Mouse (Mus musculus) liver, adult 2 months (tissue): ENCODE measurements around the gene Rpusd1. TPM values are rescaled to one million over a fixed set of nuclear protein-coding genes. Genes with fewer than 3 reads are reported as not detected.

ENCODE experiments used
- DNase-seq: peaks from one replicate; pipeline ENCODE4 v3.0.0-alpha.2; 2011; ENCODE audit warnings: low read depth, low spot score; ENCODE audit errors: extremely low read depth
- H3K27ac ChIP-seq: fragments of 200-500 bp; replicated peaks from 2 replicates; pipeline ENCODE4 v1.5.1; 2012; ENCODE audit warnings: low read depth, mild to moderate bottlenecking, control low read depth, inconsistent platforms, low read length; ENCODE audit not compliant: insufficient read depth
- H3K27me3 ChIP-seq: fragments of 200-500 bp; 2 replicates; pipeline ENCODE4 v1.6.1; 2012; ENCODE audit warnings: mild to moderate bottlenecking, moderate library complexity, low read length, inconsistent platforms; ENCODE audit not compliant: control insufficient read depth, insufficient read depth
- H3K36me3 ChIP-seq: fragments of 200-500 bp; 2 replicates; pipeline ENCODE4 v1.6.1; 2012; ENCODE audit warnings: low read length, inconsistent platforms; ENCODE audit not compliant: control insufficient read depth, insufficient read depth
- H3K4me1 ChIP-seq: fragments of 200-500 bp; 2 replicates; pipeline ENCODE4 v1.6.1; 2011; ENCODE audit warnings: low read length; ENCODE audit not compliant: control insufficient read depth, insufficient read depth
- H3K4me3 ChIP-seq: fragments of 200-500 bp; 2 replicates; pipeline ENCODE4 v1.5.1; 2011; ENCODE audit warnings: low read depth, mild to moderate bottlenecking, control low read depth, low read length, moderate library complexity; ENCODE audit not compliant: insufficient read depth
- H3K79me2 ChIP-seq: fragments of 200-500 bp; 2 replicates; pipeline ENCODE4 v1.6.1; 2012; ENCODE audit warnings: inconsistent platforms, mild to moderate bottlenecking, low read length, moderate library complexity; ENCODE audit not compliant: control insufficient read depth, insufficient read depth
- H3K9ac ChIP-seq: fragments of 200-500 bp; 2 replicates; pipeline ENCODE4 v1.6.1; 2012; ENCODE audit warnings: low read depth, mild to moderate bottlenecking, control low read depth, inconsistent platforms, low read length
- CTCF ChIP-seq: fragments of 200-500 bp; IDR thresholded peaks from 2 replicates; pipeline ENCODE4 v1.5.1; 2011; ENCODE audit warnings: low read depth, low read length, control low read depth
- POLR2A ChIP-seq: fragments of 200-500 bp; IDR thresholded peaks from 2 replicates; pipeline ENCODE4 v1.6.1; 2011; ENCODE audit warnings: low read length, control low read depth; ENCODE audit not compliant: insufficient read depth; ENCODE audit errors: extremely low read depth
- WGBS: fragments of 180-500 bp; shearing (Covaris S2); methylation state at CpG from one replicate; pipeline ENCODE4 v1.1.7; 2018; 5-methylcytosine and 5-hydroxymethylcytosine counted together
- polyA plus RNA-seq: library from polyadenylated mRNA; depleted of rRNA; stranded (reverse); fragments of >200 nt; gene quantifications from 2 replicates; pipeline ENCODE4 v1.2.3, GENCODE M21; 2012; rRNA removed
- total RNA-seq: library from RNA; depleted of rRNA; stranded (reverse); fragments of >200 nt; gene quantifications from 2 replicates; pipeline ENCODE4 v1.2.3, GENCODE M21; 2014; rRNA removed

Rpusd1 gene
- total and polyA plus RNA-seq, 2 experiments, result 1.0 to 9.0 TPM

DNA sequence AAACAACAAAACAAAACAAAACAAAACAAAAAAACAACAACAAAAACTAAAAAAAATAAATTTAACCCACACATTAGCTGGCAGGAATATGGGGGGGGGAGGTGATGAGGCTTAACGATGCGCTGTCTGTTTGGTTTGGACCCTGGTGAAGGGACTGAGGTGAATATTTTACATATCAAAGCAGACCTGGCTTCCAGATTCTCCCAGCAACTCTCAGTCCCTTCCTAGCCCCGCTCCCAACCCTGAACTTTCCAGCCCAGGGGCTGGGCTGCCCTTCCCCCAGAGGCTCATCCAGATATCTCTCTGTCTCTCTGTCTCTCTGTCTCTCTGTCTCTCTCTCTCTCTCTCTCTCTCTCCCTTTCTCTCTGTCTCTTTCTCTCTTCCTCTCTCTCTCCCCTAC, 35.1 kb downstream of the Rpusd1 start:
- H3K79me2 ChIP-seq, result no peaks in the 10 kb centered on the region
- no peak for TF ChIP-seq CTCF
- no peak for TF ChIP-seq POLR2A
- no peaks in the 10 kb centered on the region for H3K27me3 ChIP-seq
- no peak overlapping the region for H3K9ac ChIP-seq
- 43% methylated on average over 3 of the region's 3 CpGs for WGBS
- no peaks in the 10 kb centered on the region for H3K4me1 ChIP-seq
- DNase-seq, result no peak
- no peaks in the 10 kb centered on the region for H3K36me3 ChIP-seq
- no peak overlapping the region for H3K27ac ChIP-seq
- H3K4me3 ChIP-seq, result no peak overlapping the region

DNA sequence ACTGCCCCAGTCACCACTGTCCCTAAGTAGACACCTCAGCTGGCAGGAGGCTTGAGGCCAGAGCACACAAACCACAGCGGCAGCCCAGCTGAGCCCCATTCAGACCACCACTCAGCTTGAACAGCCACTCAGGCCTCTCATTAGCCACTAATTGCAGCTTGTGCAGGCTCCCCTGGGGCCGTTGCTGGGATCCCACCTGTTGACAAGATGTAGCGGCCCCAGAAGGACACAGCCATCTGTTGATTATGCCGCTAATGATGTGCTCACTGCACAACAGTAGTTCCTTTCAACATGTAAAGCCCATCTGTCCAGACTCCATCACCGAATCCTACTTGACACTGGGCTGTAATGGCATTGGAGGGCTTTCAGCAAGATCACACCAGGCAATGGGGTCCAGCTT, 38.4 kb downstream of the Rpusd1 start:
- Histone ChIP-seq H3K36me3 (no peaks in the 10 kb centered on the region), H3K4me1 (no peaks in the 10 kb centered on the region), H3K27me3 (no peaks in the 10 kb centered on the region), H3K4me3 (no peak overlapping the region), H3K9ac (no peak overlapping the region), H3K27ac (no peak overlapping the region), H3K79me2 (no peaks in the 10 kb centered on the region)
- no peak for DNase-seq
- TF ChIP-seq CTCF (no peak), POLR2A (no peak)
- 80% methylated on average over 5 of the region's 5 CpGs for WGBS

DNA sequence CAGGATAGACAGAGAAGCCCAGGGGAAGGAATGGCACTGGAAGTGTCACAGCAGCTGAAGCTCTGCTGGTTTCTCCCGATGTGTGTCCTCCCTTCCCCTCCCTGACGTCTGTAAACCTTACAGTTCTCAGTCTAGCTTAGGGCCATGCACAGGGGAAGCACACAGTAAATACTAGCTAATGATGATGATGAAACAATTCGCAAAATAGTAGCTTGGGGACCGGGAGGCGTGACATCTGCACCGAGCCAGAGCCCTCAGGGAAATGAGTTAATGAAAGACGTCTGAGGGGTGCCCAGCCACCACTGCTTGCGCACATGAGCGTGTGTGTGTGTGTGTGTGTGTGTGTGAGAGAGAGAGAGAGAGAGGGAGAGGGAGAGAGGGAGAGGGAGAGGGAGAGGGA, 41.9 kb downstream of the Rpusd1 start:
- Histone ChIP-seq H3K27ac (no peak overlapping the region), H3K36me3 (no peaks in the 10 kb centered on the region), H3K9ac (no peak overlapping the region), H3K79me2 (0 out of 2 replicates have a peak, but pooled peaks cover 3% of the 10 kb centered on the region), H3K27me3 (no peaks in the 10 kb centered on the region), H3K4me3 (no peak overlapping the region), H3K4me1 (peaks cover 2% of the 10 kb centered on the region; the same call in 1 of the 2 replicates)
- WGBS, result 63% methylated on average over 9 of the region's 9 CpGs
- TF ChIP-seq CTCF, result no peak
- no peak for DNase-seq

DNA sequence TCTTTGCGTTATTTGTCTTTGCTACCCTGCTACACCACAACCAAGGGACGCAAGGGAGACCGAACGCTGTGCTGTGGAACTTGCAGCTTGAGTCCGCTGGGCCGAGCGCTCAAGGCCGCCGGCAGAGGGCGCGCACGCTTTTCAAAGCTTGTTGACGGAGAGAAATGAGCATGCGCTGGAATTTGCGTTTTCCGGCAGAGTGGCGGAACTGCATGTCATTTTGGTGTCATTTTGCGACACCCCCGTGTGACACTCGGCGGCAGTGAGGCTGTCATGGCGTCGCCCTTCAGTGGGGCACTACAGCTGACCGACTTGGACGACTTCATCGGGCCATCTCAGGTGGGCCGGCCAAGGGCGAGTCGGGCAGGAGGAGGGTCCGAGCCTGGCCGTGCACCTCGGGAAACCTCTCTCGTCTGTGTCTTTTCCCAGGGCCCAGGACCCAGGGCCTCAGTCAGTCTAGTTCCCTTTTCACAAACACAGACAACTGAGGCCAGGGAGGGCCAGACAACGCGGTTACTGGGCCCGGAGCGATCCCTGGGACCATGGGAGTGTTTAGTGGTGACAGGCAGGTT, 46.2 kb downstream of the Rpusd1 start, which contains the start of gene Narfl:
Gene Narfl (plus strand): TSS at position 228 of the 572 bp plus-strand sequence.
- DNase-seq, result peak; percentile 93
- peak within 1 kb of the TSS; percentile 84 for H3K9ac ChIP-seq
- TF ChIP-seq POLR2A (peak; percentile 72), CTCF (peak; percentile 95)
- 0 out of 2 replicates have a peak, but pooled peaks cover 6% of the 10 kb centered on the region for H3K79me2 ChIP-seq
- peak within 1 kb of the TSS; percentile 85 for H3K4me3 ChIP-seq
- 0 out of 2 replicates have a peak within 1 kb of the TSS, but pooled peaks have one; percentile 26 for H3K27ac ChIP-seq
- H3K4me1 ChIP-seq, result peaks cover 4% of the 10 kb centered on the region; the same call in 1 of the 2 replicates
- H3K27me3 ChIP-seq, result no peaks in the 10 kb centered on the region
- under 1% methylated on average over 37 of the region's 37 CpGs for WGBS
- peaks cover 3% of the 10 kb centered on the region; the same call in 1 of the 2 replicates for H3K36me3 ChIP-seq

DNA sequence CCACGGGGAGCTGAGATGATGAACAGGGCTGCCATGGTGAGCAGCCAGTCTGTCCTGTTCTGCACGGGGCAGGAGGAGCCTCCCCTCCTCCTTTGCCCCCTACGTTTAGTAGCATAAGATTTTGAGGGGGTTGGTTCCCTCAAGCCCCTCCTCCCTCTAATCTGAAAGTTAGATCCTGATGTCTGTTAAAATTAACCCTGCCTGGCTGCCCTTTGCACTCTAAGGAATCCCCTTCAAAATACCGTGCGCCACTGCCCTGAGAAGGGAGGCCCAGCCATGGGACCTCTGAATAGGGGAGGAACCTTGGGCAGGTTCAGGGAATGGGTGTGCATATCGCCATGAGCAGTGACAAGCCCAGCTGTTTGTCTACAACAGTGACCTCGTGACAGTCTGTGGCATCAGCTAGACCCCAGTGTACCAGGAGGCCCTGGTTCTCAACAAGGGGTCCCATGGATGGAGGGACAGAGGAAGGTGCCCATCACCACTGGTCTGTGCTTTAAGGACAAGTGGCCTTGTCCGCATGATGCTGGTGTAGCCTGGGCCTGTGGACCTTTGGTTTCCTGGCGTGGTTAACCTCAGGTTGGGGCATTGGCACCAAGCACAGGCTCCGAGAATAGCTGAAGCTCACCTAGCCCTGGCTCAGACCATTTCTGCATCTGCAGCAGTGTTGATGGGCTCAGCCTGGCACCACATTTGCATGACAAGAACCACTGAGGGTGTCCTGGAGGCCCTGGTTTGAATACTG, 48.0 kb downstream of the Rpusd1 start:
- no peak overlapping the region for H3K27ac ChIP-seq
- H3K4me3 ChIP-seq, result no peak overlapping the region
- H3K4me1 ChIP-seq, result peaks cover 4% of the 10 kb centered on the region; the same call in 1 of the 2 replicates
- no peak for TF ChIP-seq CTCF
- TF ChIP-seq POLR2A, result no peak
- no peaks in the 10 kb centered on the region for H3K27me3 ChIP-seq
- DNase-seq, result no peak
- no peak overlapping the region for H3K9ac ChIP-seq
- peaks cover 5% of the 10 kb centered on the region; the same call in 1 of the 2 replicates for H3K36me3 ChIP-seq
- WGBS, result 82% methylated on average over 10 of the region's 10 CpGs
- 0 out of 2 replicates have a peak, but pooled peaks cover 6% of the 10 kb centered on the region for H3K79me2 ChIP-seq

DNA sequence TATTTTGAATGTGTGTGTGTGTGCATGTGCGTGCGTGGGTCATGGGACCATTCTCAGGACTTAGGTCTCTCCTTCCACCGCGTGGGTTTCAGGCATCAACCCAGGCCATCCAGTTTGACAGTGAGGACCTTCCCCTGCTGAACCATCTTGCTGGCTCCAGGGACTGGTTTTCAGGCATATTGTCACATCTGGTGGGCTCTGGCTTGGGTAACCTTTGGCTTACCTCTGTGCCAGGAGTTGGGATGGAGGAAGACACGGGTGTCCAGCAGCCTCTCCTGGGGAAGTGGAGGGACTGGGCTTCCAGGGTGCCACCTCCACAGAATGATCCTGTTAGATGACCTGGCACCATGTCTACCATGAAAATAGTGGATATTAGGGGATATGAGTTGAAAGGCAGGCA, 50.5 kb downstream of the Rpusd1 start:
- Histone ChIP-seq H3K4me3 (no peak overlapping the region), H3K4me1 (peaks cover 4% of the 10 kb centered on the region; the same call in 1 of the 2 replicates), H3K27me3 (no peaks in the 10 kb centered on the region), H3K9ac (no peak overlapping the region), H3K27ac (no peak overlapping the region), H3K36me3 (peaks cover 5% of the 10 kb centered on the region; the same call in 1 of the 2 replicates), H3K79me2 (0 out of 2 replicates have a peak, but pooled peaks cover 6% of the 10 kb centered on the region)
- DNase-seq, result no peak
- no peak for TF ChIP-seq CTCF
- no peak for TF ChIP-seq POLR2A
- WGBS, result 95% methylated on average over 5 of the region's 5 CpGs

Other genes with a start within 250 kb of the Rpusd1 start
- not detected in 2 replicates for gene Sstr5, start 230.4 kb upstream of the Rpusd1 start, total RNA-seq
- not detected in 2 replicates for gene Sstr5, start 230.4 kb upstream of the Rpusd1 start, polyA plus RNA-seq
- gene Sox8, start 157.0 kb upstream of the Rpusd1 start, total RNA-seq, result not detected in 2 replicates
- gene Sox8, start 157.0 kb upstream of the Rpusd1 start, polyA plus RNA-seq, result not detected in 2 replicates
- gene Lmf1, start 148.6 kb upstream of the Rpusd1 start, total RNA-seq, result 26.9 and 31.3 TPM in 2 replicates
- 35.2 and 38.4 TPM in 2 replicates for gene Lmf1, start 148.6 kb upstream of the Rpusd1 start, polyA plus RNA-seq
- gene Gng13, start 10.5 kb upstream of the Rpusd1 start, total RNA-seq, result not detected in 2 replicates
- not detected in 2 replicates for gene Gng13, start 10.5 kb upstream of the Rpusd1 start, polyA plus RNA-seq
- 0.18 and 0.47 TPM in 2 replicates for gene Chtf18, start 251 bp upstream of the Rpusd1 start, total RNA-seq
- gene Chtf18, start 251 bp upstream of the Rpusd1 start, polyA plus RNA-seq, result 0.31 and 0.35 TPM in 2 replicates
- gene Mslnl, start 8.4 kb downstream of the Rpusd1 start, total RNA-seq, result not detected in 2 replicates
- not detected in 2 replicates for gene Mslnl, start 8.4 kb downstream of the Rpusd1 start, polyA plus RNA-seq
- gene Msln, start 26.7 kb downstream of the Rpusd1 start, total RNA-seq, result 0.34 and 0.74 TPM in 2 replicates
- gene Msln, start 26.7 kb downstream of the Rpusd1 start, polyA plus RNA-seq, result 1.1 and 2.0 TPM in 2 replicates
- 14.9 and 20.6 TPM in 2 replicates for gene Narfl, start 46.1 kb downstream of the Rpusd1 start, total RNA-seq
- 19.4 and 22.5 TPM in 2 replicates for gene Narfl, start 46.1 kb downstream of the Rpusd1 start, polyA plus RNA-seq
- gene Haghl, start 58.0 kb downstream of the Rpusd1 start, total RNA-seq, result 6.0 and 6.7 TPM in 2 replicates
- gene Haghl, start 58.0 kb downstream of the Rpusd1 start, polyA plus RNA-seq, result 11.2 and 14.1 TPM in 2 replicates
- not detected in 2 replicates for gene Ccdc78, start 58.9 kb downstream of the Rpusd1 start, total RNA-seq
- gene Ccdc78, start 58.9 kb downstream of the Rpusd1 start, polyA plus RNA-seq, result 0.06 TPM in 1 of 2 replicates, not detected in the other
- gene Fam173a, start 65.2 kb downstream of the Rpusd1 start, total RNA-seq, result 55.0 and 69.3 TPM in 2 replicates
- 89.3 and 106 TPM in 2 replicates for gene Fam173a, start 65.2 kb downstream of the Rpusd1 start, polyA plus RNA-seq
- 0.28 and 0.54 TPM in 2 replicates for gene AC134908.4, start 68.0 kb downstream of the Rpusd1 start, total RNA-seq
- gene AC134908.4, start 68.0 kb downstream of the Rpusd1 start, polyA plus RNA-seq, result 0.35 and 0.37 TPM in 2 replicates
- gene Metrn, start 69.5 kb downstream of the Rpusd1 start, total RNA-seq, result 11.7 and 22.2 TPM in 2 replicates
- gene Metrn, start 69.5 kb downstream of the Rpusd1 start, polyA plus RNA-seq, result 21.6 and 37.1 TPM in 2 replicates
- gene Fbxl16, start 81.4 kb downstream of the Rpusd1 start, total RNA-seq, result 0.07 TPM in 1 of 2 replicates, not detected in the other
- 0.12 and 0.33 TPM in 2 replicates for gene Fbxl16, start 81.4 kb downstream of the Rpusd1 start, polyA plus RNA-seq
- gene Wdr24, start 96.0 kb downstream of the Rpusd1 start, total RNA-seq, result 13.3 and 15.6 TPM in 2 replicates
- 23.9 and 24.8 TPM in 2 replicates for gene Wdr24, start 96.0 kb downstream of the Rpusd1 start, polyA plus RNA-seq
- gene Jmjd8, start 101.2 kb downstream of the Rpusd1 start, total RNA-seq, result 25.6 and 30.5 TPM in 2 replicates
- 75.0 and 78.4 TPM in 2 replicates for gene Jmjd8, start 101.2 kb downstream of the Rpusd1 start, polyA plus RNA-seq
- gene Stub1, start 105.7 kb downstream of the Rpusd1 start, total RNA-seq, result 50.4 and 55.3 TPM in 2 replicates
- gene Stub1, start 105.7 kb downstream of the Rpusd1 start, polyA plus RNA-seq, result 81.3 and 94.4 TPM in 2 replicates
- 0.40 and 0.74 TPM in 2 replicates for gene Rhbdl1, start 109.6 kb downstream of the Rpusd1 start, total RNA-seq
- 3.8 and 5.5 TPM in 2 replicates for gene Rhbdl1, start 109.6 kb downstream of the Rpusd1 start, polyA plus RNA-seq
- gene Gm20683, start 114.1 kb downstream of the Rpusd1 start, total RNA-seq, result 2.7 and 4.8 TPM in 2 replicates
- gene Gm20683, start 114.1 kb downstream of the Rpusd1 start, polyA plus RNA-seq, result 19.1 and 26.9 TPM in 2 replicates
- 18.0 and 20.9 TPM in 2 replicates for gene Rhot2, start 117.2 kb downstream of the Rpusd1 start, total RNA-seq
- 63.0 and 71.1 TPM in 2 replicates for gene Rhot2, start 117.2 kb downstream of the Rpusd1 start, polyA plus RNA-seq
- gene Wdr90, start 133.8 kb downstream of the Rpusd1 start, total RNA-seq, result 2.7 and 3.3 TPM in 2 replicates
- gene Wdr90, start 133.8 kb downstream of the Rpusd1 start, polyA plus RNA-seq, result 9.0 and 14.1 TPM in 2 replicates
- 26.1 and 36.0 TPM in 2 replicates for gene Mcrip2, start 141.1 kb downstream of the Rpusd1 start, total RNA-seq
- 139 and 141 TPM in 2 replicates for gene Mcrip2, start 141.1 kb downstream of the Rpusd1 start, polyA plus RNA-seq
- 129 and 131 TPM in 2 replicates for gene Mettl26, start 147.4 kb downstream of the Rpusd1 start, total RNA-seq
- gene Mettl26, start 147.4 kb downstream of the Rpusd1 start, polyA plus RNA-seq, result 415 and 439 TPM in 2 replicates
- 0.07 and 0.09 TPM in 2 replicates for gene Wfikkn1, start 153.2 kb downstream of the Rpusd1 start, total RNA-seq
- 0.24 and 0.92 TPM in 2 replicates for gene Wfikkn1, start 153.2 kb downstream of the Rpusd1 start, polyA plus RNA-seq
- gene Rab40c, start 192.1 kb downstream of the Rpusd1 start, total RNA-seq, result 6.1 and 7.2 TPM in 2 replicates
- 22.8 and 24.1 TPM in 2 replicates for gene Rab40c, start 192.1 kb downstream of the Rpusd1 start, polyA plus RNA-seq
- 11.5 and 16.0 TPM in 2 replicates for gene Pigq, start 217.3 kb downstream of the Rpusd1 start, total RNA-seq
- gene Pigq, start 217.3 kb downstream of the Rpusd1 start, polyA plus RNA-seq, result 51.6 and 52.5 TPM in 2 replicates
- gene Nhlrc4, start 217.3 kb downstream of the Rpusd1 start, total RNA-seq, result 1.2 TPM in 1 of 2 replicates, not detected in the other
- gene Nhlrc4, start 217.3 kb downstream of the Rpusd1 start, polyA plus RNA-seq, result 0.04 TPM in 1 of 2 replicates, not detected in the other
- not detected in 2 replicates for gene A930017K11Rik, start 224.9 kb downstream of the Rpusd1 start, total RNA-seq
- not detected in 2 replicates for gene A930017K11Rik, start 224.9 kb downstream of the Rpusd1 start, polyA plus RNA-seq